Mouse (Mus musculus): ENCODE results near the gene Gm26727. TPM values are rescaled to one million over a fixed set of nuclear protein-coding genes. Genes with fewer than 3 reads are reported as not detected.
"Not testable (repeated sequence)": the region's sequence is repeated elsewhere in the genome, so short reads cannot be mapped to it uniquely, and the experiment has no call there.

The Gm26727 gene
- polyA plus RNA-seq, 1 experiment = not detected

DNA sequence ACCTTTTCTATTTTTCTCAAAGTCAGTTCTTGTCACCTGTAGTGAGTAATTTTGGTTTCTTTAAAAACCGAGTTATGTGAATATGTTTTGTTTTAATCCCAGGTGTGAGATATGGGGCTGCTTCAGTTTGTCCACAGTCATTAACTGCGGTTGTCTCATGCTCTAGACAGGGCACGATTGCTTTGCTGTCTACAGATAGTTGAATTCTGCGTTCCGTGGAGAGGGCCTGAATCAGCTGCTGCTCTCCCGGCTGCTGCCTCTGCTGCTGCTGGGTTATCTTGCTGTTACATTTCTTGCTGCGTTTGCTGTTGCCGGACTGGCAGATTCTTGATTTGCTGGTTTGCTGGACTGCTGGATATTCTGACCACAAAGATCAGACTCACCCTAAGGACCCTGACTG is 5.3 kb upstream of the Gm26727 start:
- TF ChIP-seq POLR2A (IDR thresholded peaks at IDR 0.05; ENCODE audit: borderline replicate concordance, control insufficient read depth, low read depth, low read length) = no peak
- Histone ChIP-seq H3K4me1 (ENCODE audit: control insufficient read depth, insufficient read depth, low read length) (no peaks in the 10 kb centered on the region), H3K27ac (ENCODE audit: control insufficient read depth, insufficient read depth, low read depth, low read length, poor library complexity) (no peak overlapping the region), H3K4me3 (replicated peaks; ENCODE audit: control insufficient read depth, low read depth, low read length) (no peak overlapping the region)
- 82% methylated on average over 8 of the region's 8 CpGs for WGBS

DNA sequence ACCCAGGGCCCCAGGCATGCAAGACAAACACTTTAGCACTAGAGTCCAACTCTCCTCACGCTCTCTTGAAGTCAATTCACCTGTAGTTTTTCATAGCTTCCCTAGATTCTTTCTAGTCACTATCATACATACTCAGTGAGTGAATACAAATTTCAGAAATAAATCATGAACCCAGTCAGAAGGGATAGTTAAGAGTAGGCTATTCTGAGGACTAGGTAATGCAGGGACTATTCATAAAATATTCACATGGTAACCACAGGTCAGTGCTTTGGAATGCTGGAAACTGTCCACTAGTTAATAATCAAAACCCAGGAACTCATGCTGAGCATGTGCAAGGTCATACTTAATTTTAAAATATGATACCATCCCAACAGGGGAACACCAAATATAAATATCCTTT is 10.2 kb downstream of the Gm26727 start:
- Histone ChIP-seq H3K27ac (ENCODE audit: control insufficient read depth, insufficient read depth, low read depth, low read length, poor library complexity) (no peak overlapping the region), H3K4me1 (ENCODE audit: control insufficient read depth, insufficient read depth, low read length) (no peaks in the 10 kb centered on the region), H3K4me3 (replicated peaks; ENCODE audit: control insufficient read depth, low read depth, low read length) (no peak overlapping the region)
- WGBS = 68% methylated on average over 1 of the region's 1 CpGs
- TF ChIP-seq POLR2A (IDR thresholded peaks at IDR 0.05; ENCODE audit: borderline replicate concordance, control insufficient read depth, low read depth, low read length) = no peak
- no peak for TF ChIP-seq CTCF (IDR thresholded peaks at IDR 0.05; ENCODE audit: control insufficient read depth, insufficient read depth, low read length)

DNA sequence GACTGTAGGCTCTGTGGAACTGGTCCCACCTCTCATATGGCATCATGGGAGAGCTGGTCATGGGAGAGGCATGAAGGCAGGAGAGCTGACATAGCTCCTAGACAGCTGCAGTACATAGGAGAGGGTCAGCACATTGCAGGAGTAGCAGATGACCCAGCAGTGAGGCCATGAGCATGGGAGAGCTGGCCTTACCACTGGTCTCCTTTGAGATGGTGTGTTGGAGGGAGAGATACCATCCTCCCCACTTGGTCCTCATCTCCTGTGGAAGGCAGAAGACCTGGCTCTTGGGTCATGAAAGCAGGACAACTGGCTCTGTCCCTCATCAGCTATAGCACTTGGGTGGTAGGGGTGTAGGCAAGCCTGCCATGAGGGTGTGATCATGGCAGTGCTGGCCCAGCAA is 12.1 kb downstream of the Gm26727 start:
- Histone ChIP-seq H3K4me1 (ENCODE audit: control insufficient read depth, insufficient read depth, low read length) (no peaks in the 10 kb centered on the region), H3K27ac (ENCODE audit: control insufficient read depth, insufficient read depth, low read depth, low read length, poor library complexity) (no peak overlapping the region), H3K4me3 (replicated peaks; ENCODE audit: control insufficient read depth, low read depth, low read length) (no peak overlapping the region)
- TF ChIP-seq POLR2A (IDR thresholded peaks at IDR 0.05; ENCODE audit: borderline replicate concordance, control insufficient read depth, low read depth, low read length) (no peak), CTCF (IDR thresholded peaks at IDR 0.05; ENCODE audit: control insufficient read depth, insufficient read depth, low read length) (no peak)

DNA sequence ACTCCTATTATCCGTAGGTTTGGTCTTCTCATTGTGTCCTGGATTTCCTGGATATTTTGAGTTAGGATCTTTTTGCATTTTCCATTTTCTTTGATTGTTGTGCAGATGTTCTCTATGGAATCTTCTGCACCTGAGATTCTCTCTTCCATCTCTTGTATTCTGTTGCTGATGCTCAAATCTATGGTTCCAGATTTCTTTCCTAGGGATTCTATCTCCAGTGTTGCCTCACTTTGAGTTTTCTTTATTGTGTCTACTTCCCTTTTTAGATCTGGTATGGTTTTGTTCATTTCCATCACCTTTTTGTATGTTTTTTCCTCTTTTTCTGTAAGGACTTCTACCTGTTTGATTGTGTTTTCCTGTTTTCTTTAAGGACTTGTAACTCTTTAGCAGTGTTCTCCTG is 19.6 kb downstream of the Gm26727 start, which contains the start of gene Gm21830:
Gm21830 (plus strand) TSS at position 301 of the 400 bp plus-strand sequence.
- H3K4me1 ChIP-seq (ENCODE audit: control insufficient read depth, insufficient read depth, low read length); H3K4me3 ChIP-seq (replicated peaks; ENCODE audit: control insufficient read depth, low read depth, low read length); H3K27ac ChIP-seq (ENCODE audit: control insufficient read depth, insufficient read depth, low read depth, low read length, poor library complexity): not testable (repeated sequence)
- WGBS = no CpG with 5 or more reads among the region's 1 CpGs

Other genes starting within 250 kb of the Gm26727 start
- not detected in 2 replicates for gene Gm21830, start 19.5 kb downstream of the Gm26727 start, polyA plus RNA-seq (2011; ENCODE audit: insufficient read depth, insufficient read length, low replicate concordance, missing spikeins)
- 0.20 and 0.43 TPM in 2 replicates for gene Xirp2, start 12.8 kb upstream of the Gm26727 start, polyA plus RNA-seq (2011; ENCODE audit: insufficient read depth, insufficient read length, low replicate concordance, missing spikeins)
- gene B3galt1, start 132.7 kb upstream of the Gm26727 start, polyA plus RNA-seq (2011; ENCODE audit: insufficient read depth, insufficient read length, low replicate concordance, missing spikeins) = 0.40 TPM in 1 of 2 replicates, not detected in the other

All from bone marrow, adult 2 months (tissue).